Mouse (Mus musculus) MEL (cell line): ENCODE data around the gene Igsf8. TPM values are rescaled to one million over a fixed set of nuclear protein-coding genes. Genes with fewer than 3 reads are reported as not detected.

Experiments used
- DNase-seq: peaks from one replicate; pipeline ENCODE4 v3.0.0; 2011; ENCODE audit warnings: low read depth, low spot score
- H3K27ac ChIP-seq: 2 replicates; pipeline ENCODE4 v1.5.1; 2012; ENCODE audit warnings: low read depth, mild to moderate bottlenecking, control low read depth, low read length, moderate library complexity; ENCODE audit not compliant: control insufficient read depth
- H3K27me3 ChIP-seq, 2 experiments: fragments of 150-350 bp in 1 of 2; sonication (generic) in 1 of 2; 2 replicates each; pipeline ENCODE4 v1.6.1; 2012; ENCODE audit warnings: low read length in 2 of 2, mild to moderate bottlenecking in 2 of 2, improper control_type of control experiment in 1 of 2, moderate library complexity in 1 of 2; ENCODE audit not compliant: insufficient read depth in 2 of 2, control insufficient read depth in 1 of 2
- H3K36me3 ChIP-seq, 2 experiments: 2 replicates each; pipeline ENCODE4 v1.6.1; 2012 to 2014; ENCODE audit warnings: low read length in 2 of 2, improper control_type of control experiment in 1 of 2, inconsistent platforms in 1 of 2, mild to moderate bottlenecking in 1 of 2; ENCODE audit not compliant: insufficient read depth in 2 of 2, control insufficient read depth in 1 of 2
- H3K4me1 ChIP-seq, 2 experiments: fragments of 150-350 bp in 1 of 2; sonication (generic) in 1 of 2; 2 replicates each; pipeline ENCODE4 v1.6.1; 2012; ENCODE audit warnings: low read length in 2 of 2, improper control_type of control experiment in 1 of 2, mild to moderate bottlenecking in 1 of 2; ENCODE audit not compliant: insufficient read depth in 2 of 2, control insufficient read depth in 1 of 2
- H3K4me3 ChIP-seq, 2 experiments: fragments of 150-350 bp in 1 of 2; sonication (generic) in 1 of 2; 2 replicates each; pipeline ENCODE4 v1.5.1; 2012; ENCODE audit warnings: low read depth in 2 of 2, low read length in 2 of 2, mild to moderate bottlenecking in 2 of 2, moderate library complexity in 2 of 2, control low read depth in 1 of 2, improper control_type of control experiment in 1 of 2; ENCODE audit not compliant: control insufficient read depth in 1 of 2, insufficient read depth in 1 of 2
- H3K79me2 ChIP-seq: 2 replicates; pipeline ENCODE4 v1.6.1; 2012; ENCODE audit warnings: mild to moderate bottlenecking, low read length, moderate library complexity; ENCODE audit not compliant: control insufficient read depth, poor library complexity, insufficient read depth
- H3K9ac ChIP-seq: 2 replicates; pipeline ENCODE4 v1.6.1; 2012; ENCODE audit warnings: low read depth, mild to moderate bottlenecking, control low read depth, low read length, moderate library complexity; ENCODE audit not compliant: control insufficient read depth, poor library complexity, severe bottlenecking
- H3K9me3 ChIP-seq: fragments of 150-350 bp; sonication (generic); replicated peaks from 2 replicates; pipeline ENCODE4 v1.6.1; 2012; ENCODE audit warnings: mild to moderate bottlenecking, low read length, improper control_type of control experiment, moderate library complexity; ENCODE audit not compliant: insufficient read depth
- BHLHE40 ChIP-seq: IDR thresholded peaks from 2 replicates; pipeline ENCODE4 v1.6.1; 2012; ENCODE audit warnings: low read depth, mild to moderate bottlenecking, inconsistent platforms, low read length, improper control_type of control experiment, borderline replicate concordance
- E2F4 ChIP-seq: IDR thresholded peaks from 2 replicates; pipeline ENCODE4 v1.6.1; 2011; ENCODE audit warnings: low read depth, low read length, improper control_type of control experiment, borderline replicate concordance
- ELF1 ChIP-seq: IDR thresholded peaks from 2 replicates; pipeline ENCODE4 v1.6.1; 2014; ENCODE audit warnings: low read depth, mild to moderate bottlenecking, inconsistent platforms, low read length, improper control_type of control experiment, moderate library complexity
- GABPA ChIP-seq: IDR thresholded peaks from 2 replicates; pipeline ENCODE4 v1.6.1; 2012; ENCODE audit warnings: low read depth, mild to moderate bottlenecking, inconsistent platforms, low read length, improper control_type of control experiment, moderate library complexity
- HCFC1 ChIP-seq: IDR thresholded peaks from 2 replicates; pipeline ENCODE4 v1.6.1; 2012; ENCODE audit warnings: low read depth, mild to moderate bottlenecking, inconsistent platforms, low read length, improper control_type of control experiment, moderate library complexity
- MAX ChIP-seq: IDR thresholded peaks from 2 replicates; pipeline ENCODE4 v1.6.1; 2011; ENCODE audit warnings: low read length, improper control_type of control experiment
- MAZ ChIP-seq: IDR thresholded peaks from 2 replicates; pipeline ENCODE4 v1.6.1; 2012; ENCODE audit warnings: low read depth, mild to moderate bottlenecking, inconsistent platforms, low read length, improper control_type of control experiment
- MYC ChIP-seq: IDR thresholded peaks from 2 replicates; pipeline ENCODE4 v1.6.1; 2011; ENCODE audit warnings: low read depth, mild to moderate bottlenecking, low read length, improper control_type of control experiment, moderate library complexity
- NELFE ChIP-seq: IDR thresholded peaks from 2 replicates; pipeline ENCODE4 v1.6.1; 2011; ENCODE audit warnings: low read depth, low read length, improper control_type of control experiment
- NRF1 ChIP-seq: IDR thresholded peaks from 2 replicates; pipeline ENCODE4 v1.6.1; 2014; ENCODE audit warnings: low read depth, mild to moderate bottlenecking, inconsistent platforms, low read length, improper control_type of control experiment, moderate library complexity; ENCODE audit not compliant: poor library complexity, insufficient read depth, severe bottlenecking
- POLR2A ChIP-seq, 2 experiments: IDR thresholded peaks; 2 replicates each; pipeline ENCODE4 v1.6.1; 2011 to 2012; ENCODE audit warnings: low read length in 2 of 2, mild to moderate bottlenecking in 2 of 2, control low read depth in 1 of 2, improper control_type of control experiment in 1 of 2, low read depth in 1 of 2, moderate library complexity in 1 of 2; ENCODE audit not compliant: control insufficient read depth in 1 of 2, insufficient read depth in 1 of 2, poor library complexity in 1 of 2
- POLR2AphosphoS5 ChIP-seq: IDR thresholded peaks from 2 replicates; pipeline ENCODE4 v1.6.1; 2012; ENCODE audit warnings: low read depth, borderline replicate concordance, mild to moderate bottlenecking, inconsistent platforms, low read length, moderate library complexity, mixed read lengths
- RAD21 ChIP-seq: IDR thresholded peaks from 2 replicates; pipeline ENCODE4 v1.6.1; 2011; ENCODE audit warnings: mild to moderate bottlenecking, low read depth, low read length, improper control_type of control experiment
- TAL1 ChIP-seq: IDR thresholded peaks from 2 replicates; pipeline ENCODE4 v1.6.1; 2012; ENCODE audit warnings: mild to moderate bottlenecking, inconsistent platforms, low read length, moderate library complexity, mixed read lengths
- TBP ChIP-seq: IDR thresholded peaks from 2 replicates; pipeline ENCODE4 v1.8.0; 2011; ENCODE audit warnings: low read depth, low read length, improper control_type of control experiment
- TCF12 ChIP-seq: IDR thresholded peaks from 2 replicates; pipeline ENCODE4 v1.6.1; 2014; ENCODE audit warnings: low read depth, mild to moderate bottlenecking, inconsistent platforms, low read length, improper control_type of control experiment, moderate library complexity
- USF1 ChIP-seq: IDR thresholded peaks from 2 replicates; pipeline ENCODE4 v1.6.1; 2014; ENCODE audit warnings: low read depth, mild to moderate bottlenecking, inconsistent platforms, low read length, improper control_type of control experiment, moderate library complexity
- USF2 ChIP-seq, 2 experiments: IDR thresholded peaks; 2 replicates each; pipeline ENCODE4 v1.6.1; 2011 to 2012; ENCODE audit warnings: improper control_type of control experiment in 2 of 2, low read length in 2 of 2, borderline replicate concordance in 1 of 2, inconsistent platforms in 1 of 2, low read depth in 1 of 2, mild to moderate bottlenecking in 1 of 2; ENCODE audit not compliant: insufficient read depth in 1 of 2
- ZC3H11A ChIP-seq: IDR thresholded peaks from 2 replicates; pipeline ENCODE4 v1.6.1; 2012; ENCODE audit warnings: low read depth, mild to moderate bottlenecking, inconsistent platforms, low read length, improper control_type of control experiment
- ZMIZ1 ChIP-seq: IDR thresholded peaks from 2 replicates; pipeline ENCODE4 v1.6.1; 2012; ENCODE audit warnings: low read depth, mild to moderate bottlenecking, inconsistent platforms, low read length, improper control_type of control experiment, moderate library complexity
- ZNF384 ChIP-seq: IDR thresholded peaks from 2 replicates; pipeline ENCODE4 v1.6.1; 2012; ENCODE audit warnings: low read depth, mild to moderate bottlenecking, inconsistent platforms, low read length, improper control_type of control experiment
- polyA plus RNA-seq, 2 experiments: library from polyadenylated mRNA; stranded (reverse) in 1 of 2; unstranded in 1 of 2; fragments of >175 nt in 1 of 2; fragments of >200 nt in 1 of 2; gene quantifications; 2 replicates each; pipeline versions ENCODE4 v1.2.1 to v1.2.4; 2012; ENCODE audit warnings: low replicate concordance in 2 of 2, low read depth in 1 of 2; ENCODE audit not compliant: insufficient read length in 2 of 2, insufficient read depth in 1 of 2, missing spikeins in 1 of 2
- total RNA-seq: library from RNA; depleted of rRNA; stranded (reverse); fragments of 300-350 nt; gene quantifications from 2 replicates; pipeline ENCODE4 v1.2.3, GENCODE M21; 2012

Igsf8 gene
- total and polyA plus RNA-seq, 3 experiments: 88.0 to 97.2 TPM; not detected in 1

GRCm38 (mm10) chr1:172340729-172341321 is 79.4 kb downstream of the Igsf8 start, which contains the start of gene Kcnj10:
Gene Kcnj10, plus strand, starts transcription at chr1:172341210.
- Histone ChIP-seq H3K4me1 (peaks cover 0 to 12% of the 10 kb centered on the region in 2 experiments; a peak in 2 of 4 replicates), H3K27ac (no peak within 1 kb of the TSS; the same call in 1 of the 2 replicates), H3K9ac (peak within 1 kb of the TSS; percentile 41), H3K79me2 (no peaks in the 10 kb centered on the region), H3K27me3 (peaks cover 3 to 4% of the 10 kb centered on the region in 2 experiments; a peak in 3 of 4 replicates), H3K4me3 (peak within 1 kb of the TSS; percentile 47 to 56), H3K36me3 (peaks cover 0 to 6% of the 10 kb centered on the region in 2 experiments; a peak in 1 of 4 replicates), H3K9me3 (no peaks in the 10 kb centered on the region)
- TF ChIP-seq USF2 (IDR thresholded peaks at IDR 0.05; ENCODE audit: borderline replicate concordance in 1 of 2, insufficient read depth in 1 of 2, low read depth in 1 of 2, low read length in 2 of 2) (no peak), MYC (no peak), MAX (peak; percentile 53; the same call in 1 of the 2 replicates), ELF1 (peak; percentile 57; the same call in 1 of the 2 replicates), ZMIZ1 (no peak), GABPA (no peak), MAZ (peak; percentile 80; the same call in 1 of the 2 replicates), POLR2A (IDR thresholded peaks at IDR 0.05; ENCODE audit: control insufficient read depth in 1 of 2, insufficient read depth in 1 of 2, low read depth in 1 of 2, low read length in 2 of 2, poor library complexity in 1 of 2) (peak in 1 of 2 experiments; percentile 53; a peak in 2 of 4 replicates), E2F4 (no peak)
- DNase-seq: peak; percentile 93

- Histone ChIP-seq H3K79me2 (no peaks in the 10 kb centered on the region), H3K4me3 (peak overlapping the region; percentile 34 to 56), H3K9me3 (no peaks in the 10 kb centered on the region), H3K27ac (no peak overlapping the region), H3K36me3 (peaks cover 0 to 6% of the 10 kb centered on the region in 2 experiments; a peak in 1 of 4 replicates), H3K9ac (no peak overlapping the region), H3K27me3 (peaks cover 3 to 4% of the 10 kb centered on the region in 2 experiments), H3K4me1 (peaks cover 0 to 9% of the 10 kb centered on the region in 2 experiments; a peak in 2 of 4 replicates)
- TF ChIP-seq TAL1 (no peak), ZMIZ1 (no peak), NRF1 (no peak), GABPA (no peak), NELFE (no peak), ZNF384 (no peak), MYC (no peak), BHLHE40 (no peak), MAZ (no peak), TCF12 (no peak), POLR2AphosphoS5 (no peak), RAD21 (no peak), POLR2A (IDR thresholded peaks at IDR 0.05; ENCODE audit: control insufficient read depth in 1 of 2, insufficient read depth in 1 of 2, low read depth in 1 of 2, low read length in 2 of 2, poor library complexity in 1 of 2) (no peak), ZC3H11A (no peak), HCFC1 (no peak), USF1 (no peak), TBP (no peak)
- DNase-seq: no peak
Observed at GRCm38 (mm10) chr1:172341386-172341785, 79.9 kb downstream of the Igsf8 start.
